Mouse (Mus musculus): Measurements from ENCODE around the gene 4931406C07Rik.

4931406C07Rik gene

DNA sequence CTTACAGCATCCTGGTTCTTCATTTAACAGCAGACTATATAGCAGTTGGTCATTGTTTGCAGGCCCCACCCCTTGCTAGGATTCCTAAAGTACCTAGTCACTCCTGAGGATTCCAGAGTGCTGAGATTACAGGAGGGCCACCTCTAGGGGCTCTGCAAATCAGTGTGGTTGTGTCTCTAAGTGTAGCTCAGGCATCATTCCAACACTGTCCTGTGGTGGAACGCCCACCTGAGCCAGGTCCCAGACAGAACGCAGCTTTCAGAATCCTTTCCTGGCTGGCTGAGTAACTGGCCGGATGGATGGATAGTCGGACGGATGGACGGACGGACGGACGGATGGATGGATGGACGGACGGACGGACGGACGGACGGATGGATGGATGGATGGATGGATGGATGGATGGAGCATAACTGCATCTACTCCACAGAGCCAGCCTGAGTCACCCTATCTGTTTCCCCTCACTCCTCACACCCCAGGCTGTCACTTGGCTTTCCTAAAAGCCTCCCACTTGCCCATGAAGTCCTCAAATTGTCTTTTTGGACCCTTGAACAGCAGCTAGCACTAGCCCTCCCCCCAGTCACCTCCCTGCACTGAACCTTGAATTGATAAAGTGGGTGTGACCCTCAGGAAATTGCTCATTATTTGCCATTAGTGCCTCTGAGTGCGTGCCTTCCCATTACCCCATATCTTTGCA lies 67.8 kb downstream of the 4931406C07Rik start:
- peak; percentile 6 for DNase-seq (ENCODE audit: low read depth)

DNA sequence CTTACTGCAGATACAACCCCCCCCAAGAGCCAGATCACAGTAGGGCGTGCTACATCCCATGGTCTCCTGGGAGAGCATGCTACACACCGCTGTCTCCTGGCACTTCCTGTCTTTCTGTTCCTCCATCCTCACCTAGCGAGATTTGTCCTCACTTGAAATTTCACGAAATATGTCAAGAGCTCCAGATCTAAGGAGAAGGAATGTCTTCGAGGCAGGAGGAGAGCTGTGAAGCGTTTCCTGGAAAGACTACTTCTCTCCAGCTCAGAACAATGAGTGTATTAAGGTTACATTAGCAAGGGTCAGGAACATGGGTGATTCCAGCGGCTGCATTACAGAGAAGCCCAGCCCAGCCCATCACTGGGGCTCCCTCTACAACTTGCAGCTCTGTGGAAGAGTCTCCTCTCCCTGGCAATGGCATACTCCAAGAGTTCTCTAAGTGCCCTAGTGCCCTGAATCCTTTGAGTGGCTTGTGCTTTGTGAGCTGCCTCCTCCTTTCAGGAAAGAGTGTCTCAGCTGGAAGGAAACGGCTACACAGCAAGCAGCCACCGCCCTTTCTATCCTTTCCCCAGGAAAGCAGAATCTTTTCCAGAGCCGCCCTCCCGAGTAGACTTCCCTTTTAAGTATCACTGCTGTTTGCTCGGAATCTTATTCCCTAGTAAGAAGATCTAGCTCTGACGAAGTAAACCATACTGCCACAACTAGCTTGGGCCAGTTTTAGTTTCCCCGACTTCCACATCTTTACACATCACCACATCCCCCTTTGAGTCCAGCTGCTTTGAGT lies 68.5 kb downstream of the 4931406C07Rik start:
- DNase-seq (ENCODE audit: low read depth) = no peak

DNA sequence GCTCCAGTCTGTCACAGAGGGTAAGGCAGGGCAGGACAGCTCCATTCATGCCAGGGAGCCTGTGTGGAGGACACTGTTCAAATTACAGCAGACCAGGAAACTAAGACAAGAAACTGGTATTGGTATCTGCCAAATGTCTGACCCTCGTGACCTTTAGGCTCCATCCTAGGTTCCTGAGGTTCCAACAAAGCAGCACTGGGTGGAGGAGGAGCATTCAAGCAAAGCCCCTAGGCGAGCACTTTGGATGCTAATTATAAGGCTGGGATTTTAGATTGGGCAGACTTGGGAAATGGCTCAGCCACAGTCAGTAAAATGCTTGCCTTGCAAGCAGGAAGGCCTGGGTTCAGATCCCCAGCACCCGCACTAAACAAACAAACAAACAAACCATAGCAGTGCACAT lies 70.3 kb downstream of the 4931406C07Rik start:
- no peak for DNase-seq (ENCODE audit: low read depth)

DNA sequence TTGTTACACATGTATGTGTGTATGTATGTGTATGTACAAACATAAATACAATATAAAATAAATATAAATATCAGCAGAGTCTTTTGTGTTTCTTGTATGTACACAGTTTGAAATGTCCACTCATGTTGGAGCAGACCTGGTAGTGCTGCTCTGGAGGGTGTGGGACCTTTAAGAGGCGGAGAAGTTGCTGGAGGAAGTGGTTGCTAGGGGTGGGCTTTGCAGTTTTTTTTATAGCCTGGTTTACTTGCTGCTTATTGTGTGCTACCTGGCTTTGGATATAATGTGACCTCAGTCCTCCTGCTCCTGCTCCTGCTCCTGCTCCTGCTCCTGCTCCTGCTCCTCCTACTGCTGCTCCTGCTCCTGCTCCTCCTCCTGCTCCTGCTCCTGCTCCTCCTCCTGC lies 72.6 kb downstream of the 4931406C07Rik start:
- no peak for DNase-seq (ENCODE audit: low read depth)
